Mouse (Mus musculus): ENCODE measurements around the gene Umod.

GRCm38 (mm10) chr7:119427180-119427616 lies 51.9 kb downstream of the Umod start:
- no peak for TF ChIP-seq MAX (IDR thresholded peaks at IDR 0.05; ENCODE audit: low read length)
- TF ChIP-seq POLR2AphosphoS2 (IDR thresholded peaks at IDR 0.05; ENCODE audit: low read length): no peak
- peak; percentile 58 to 86 (median 62) for TF ChIP-seq CTCF (IDR thresholded peaks at IDR 0.05 in 2 of 3, conservative IDR thresholded peaks at IDR 0.05 in 1 of 3; ENCODE audit: control insufficient read depth in 1 of 3, insufficient read depth in 1 of 3, low read depth in 2 of 3, low read length in 3 of 3, poor library complexity in 1 of 3, severe bottlenecking in 1 of 3)
- TF ChIP-seq POLR2A (IDR thresholded peaks at IDR 0.05; ENCODE audit: control insufficient read depth in 1 of 2, insufficient read depth in 1 of 2, low read depth in 1 of 2, low read length in 2 of 2, poor library complexity in 1 of 2): no peak
- TF ChIP-seq TCF12 (IDR thresholded peaks at IDR 0.05; ENCODE audit: low read depth, low read length): no peak
- TF ChIP-seq BHLHE40 (IDR thresholded peaks at IDR 0.05; ENCODE audit: borderline replicate concordance, low read depth, low read length): no peak
- no peak for TF ChIP-seq MEF2A (IDR thresholded peaks at IDR 0.05; ENCODE audit: extremely low read depth, insufficient replicate concordance, low read depth, low read length, poor library complexity, severe bottlenecking)
- peak in 1 of 2 experiments; percentile 22; a peak in 1 of 4 replicates for TF ChIP-seq EP300 (IDR thresholded peaks at IDR 0.05; ENCODE audit: low read depth in 1 of 2, low read length in 2 of 2)
